Mouse (Mus musculus) gastrocnemius, postnatal 25 days (tissue): Measurements from ENCODE around the gene Ano6. TPM values are rescaled to one million over a fixed set of nuclear protein-coding genes. Genes with fewer than 3 reads are reported as not detected.
A peak's percentile ranks its signal among the peaks of the same experiment; 100 is the strongest.

Source experiments
- DNase-seq: peaks from one replicate; pipeline ENCODE4 v3.0.0; 2022
- microRNA-seq, 2 experiments: library from miRNA; unstranded; fragments of <30 nt; microRNA quantifications; one replicate each; pipeline ENCODE4 v1.2.0; 2021; ENCODE audit warnings: borderline replicate concordance in 2 of 2
- total RNA-seq, 2 experiments: library from RNA; stranded (reverse); gene quantifications; 1 replicate in 1 of 2; 2 replicates in 1 of 2; pipeline ENCODE4 v1.2.3; 2021

Gene Ano6
- total RNA-seq, 2 experiments from 2014 or later = 39.5 to 39.6 TPM

- no peak for DNase-seq
These were observed 185.7 kb downstream of the Ano6 start for GRCm38 (mm10) chr15:95976156-95976876.

- no peak for DNase-seq
These were observed 186.7 kb downstream of the Ano6 start for GRCm38 (mm10) chr15:95977169-95977938.

- DNase-seq = no peak
These were observed 187.3 kb downstream of the Ano6 start for GRCm38 (mm10) chr15:95977939-95978252.

DNA sequence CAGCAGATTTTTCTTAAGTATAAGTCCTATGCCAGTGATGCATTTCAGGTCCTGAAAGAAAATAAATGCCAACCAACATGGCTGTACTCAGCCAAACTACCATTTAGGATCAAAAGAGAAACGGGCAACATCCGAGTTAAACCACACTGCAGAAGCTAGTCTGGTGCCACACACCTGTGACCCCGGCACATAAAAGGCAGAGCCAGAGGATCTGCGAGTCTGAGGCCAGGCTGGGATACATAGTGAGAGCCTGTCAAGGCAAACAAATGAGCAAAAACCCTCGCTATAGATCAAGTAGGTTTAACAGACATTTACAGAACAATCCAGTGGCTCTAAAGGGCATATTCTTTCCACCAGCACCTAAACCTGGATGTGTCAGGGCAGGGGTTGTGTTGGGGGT lies 190.0 kb downstream of the Ano6 start:
- DNase-seq = no peak

- DNase-seq = no peak
These were observed 197.3 kb downstream of the Ano6 start for GRCm38 (mm10) chr15:95987916-95988315.

DNA sequence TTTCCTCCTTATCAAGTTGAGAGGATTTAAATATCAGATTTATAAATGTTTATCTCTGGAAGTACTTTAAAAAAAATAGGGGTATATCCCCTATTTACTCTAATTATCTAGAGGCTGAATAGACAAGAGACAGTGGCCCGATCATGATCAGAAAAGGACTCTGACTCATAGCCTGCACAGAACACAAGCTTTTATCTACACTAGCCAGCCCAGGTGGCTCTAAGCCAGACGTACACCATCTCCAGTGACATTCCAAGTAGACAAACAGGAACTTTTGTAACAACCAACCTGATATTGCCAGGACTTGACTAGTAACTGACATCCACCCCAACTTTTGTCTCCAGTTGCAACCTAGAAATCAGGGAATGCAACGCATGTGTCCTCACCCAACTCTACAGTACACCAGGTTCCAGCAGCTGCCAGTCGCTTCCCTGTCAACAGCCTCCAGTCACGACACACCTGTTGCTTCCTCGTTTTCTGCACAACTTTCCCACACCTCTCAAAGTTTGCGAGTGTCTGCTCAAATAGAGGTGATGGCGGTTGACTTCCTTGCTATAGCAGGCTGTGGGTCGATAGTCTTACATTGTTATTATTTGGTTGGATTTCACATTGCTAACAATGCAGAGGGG lies 199.0 kb downstream of the Ano6 start:
- peak; percentile 31 for DNase-seq

- DNase-seq = no peak
These were observed 212.4 kb downstream of the Ano6 start for GRCm38 (mm10) chr15:96002958-96003601.

- DNase-seq = no peak
These were observed 221.2 kb downstream of the Ano6 start for GRCm38 (mm10) chr15:96011640-96012390.

- DNase-seq = no peak
These were observed 221.7 kb downstream of the Ano6 start for GRCm38 (mm10) chr15:96012391-96012775.

GRCm38 (mm10) chr15:96014501-96014900 lies 223.9 kb downstream of the Ano6 start:
- DNase-seq = no peak

DNA sequence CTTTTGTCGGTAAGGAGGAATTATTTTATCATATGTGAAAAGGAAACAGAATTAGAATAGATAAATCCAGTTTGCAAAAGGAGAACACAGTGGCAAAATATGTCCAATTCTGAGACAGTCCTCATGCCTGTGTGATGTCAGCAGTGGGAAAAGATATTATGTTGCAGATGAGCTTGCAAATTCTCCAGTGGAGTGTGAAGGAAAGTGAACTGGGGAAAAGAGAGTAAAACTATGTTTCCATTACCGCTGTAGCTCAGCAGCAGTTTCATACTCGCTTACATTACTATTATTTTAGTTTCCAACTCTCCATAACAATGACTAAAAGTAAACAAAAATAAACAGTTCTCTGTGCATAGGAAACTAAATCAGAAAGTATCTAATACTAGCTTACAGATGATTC lies 229.8 kb downstream of the Ano6 start:
- no peak for DNase-seq

DNA sequence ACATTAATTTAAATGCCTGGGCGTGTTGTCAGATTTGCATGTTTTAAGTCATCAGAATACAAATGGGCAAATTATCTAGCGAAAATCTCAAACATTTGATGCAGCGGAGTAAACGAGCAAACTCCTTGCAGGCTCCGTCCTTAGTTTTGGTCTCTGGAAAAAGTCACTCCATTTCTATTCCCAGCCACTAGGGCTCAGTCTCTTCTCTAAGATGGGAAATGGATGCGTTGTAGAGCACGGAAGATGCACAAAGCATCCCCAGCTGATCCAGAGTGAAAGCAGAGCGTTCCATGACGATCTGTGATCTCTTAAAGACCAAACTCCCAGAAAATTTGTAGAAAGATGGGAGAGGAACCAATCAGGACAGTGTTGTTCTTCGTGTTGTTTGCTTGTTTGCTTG lies 230.9 kb downstream of the Ano6 start:
- DNase-seq = no peak

Small RNA genes lying within 50 kb of the gene (microRNA-seq; reads per million reads assigned to microRNA genes)
- 0 reads per million in 2 experiments for gene Gm25070

Other genes starting within 250 kb of the Ano6 start
- gene Dbx2, start 134.9 kb upstream of the Ano6 start, total RNA-seq = not detected